Mouse (Mus musculus) liver, postnatal 0 days (tissue): Measurements from ENCODE around the gene Nrg4. TPM values are rescaled to one million over a fixed set of nuclear protein-coding genes. Genes with fewer than 3 reads are reported as not detected.
A peak's percentile ranks its signal among the peaks of the same experiment; 100 is the strongest.
"Not testable (repeated sequence)": the region's sequence is repeated elsewhere in the genome, so short reads cannot be mapped to it uniquely, and the experiment has no call there.

ENCODE experiments used
- ATAC-seq: fragments of 200-750 bp; cut with Nextera tagmentation; 2 replicates; pipeline ENCODE4 v1.8.0; 2017; ENCODE audit warnings: mild to moderate bottlenecking, moderate library complexity
- DNase-seq: peaks from one replicate; pipeline ENCODE4 v3.0.0-alpha.2; 2016
- H3K27ac ChIP-seq: fragments of 300-500 bp; sonication (generic); 2 replicates; pipeline ENCODE4 v1.5.1; 2014; ENCODE audit warnings: antibody characterized with exemption, moderate library complexity, mild to moderate bottlenecking, low read depth
- H3K27me3 ChIP-seq: fragments of 300-500 bp; sonication (generic); 2 replicates; pipeline ENCODE4 v1.6.1; 2014; ENCODE audit warnings: low read length, control low read depth, mixed read lengths; ENCODE audit not compliant: insufficient read depth
- H3K36me3 ChIP-seq: fragments of 300-500 bp; sonication (generic); replicated peaks from 2 replicates; pipeline ENCODE4 v1.6.1; 2014; ENCODE audit warnings: mild to moderate bottlenecking, control low read depth, low read length, moderate library complexity, mixed read lengths; ENCODE audit not compliant: insufficient read depth
- H3K4me1 ChIP-seq: fragments of 300-500 bp; sonication (generic); 2 replicates; pipeline ENCODE4 v1.6.1; 2014; ENCODE audit warnings: antibody characterized with exemption, mild to moderate bottlenecking, control low read depth; ENCODE audit not compliant: insufficient read depth
- H3K4me2 ChIP-seq: fragments of 300-500 bp; sonication (generic); 2 replicates; pipeline ENCODE4 v1.6.1; 2014; ENCODE audit warnings: low read depth, mild to moderate bottlenecking, low read length, moderate library complexity, mixed read lengths
- H3K4me3 ChIP-seq: fragments of 300-500 bp; sonication (generic); 2 replicates; pipeline ENCODE4 v1.5.1; 2014; ENCODE audit warnings: low read depth, low read length
- H3K9ac ChIP-seq: fragments of 300-500 bp; sonication (generic); replicated peaks from 2 replicates; pipeline ENCODE4 v1.6.1; 2014; ENCODE audit warnings: mild to moderate bottlenecking, moderate library complexity
- H3K9me3 ChIP-seq: fragments of 300-500 bp; sonication (generic); 2 replicates; pipeline ENCODE4 v1.6.1; 2016; ENCODE audit warnings: mild to moderate bottlenecking, control low read depth, low read length, mixed read lengths
- CTCF ChIP-seq: sonication (generic); IDR thresholded peaks from 2 replicates; pipeline ENCODE4 v1.5.1; 2016; ENCODE audit warnings: antibody characterized with exemption, low read depth
- EP300 ChIP-seq: IDR thresholded peaks from 2 replicates; pipeline ENCODE4 v1.6.1; 2016; ENCODE audit warnings: antibody characterized with exemption, low read depth, mild to moderate bottlenecking
- WGBS: fragments of 180-500 bp; shearing (Covaris S2); extraction: QIAGEN DNeasy Blood & Tissue Kit; methylation state at CpG from one replicate; pipeline ENCODE4 v1.1.7; 2014; ENCODE audit not compliant: insufficient replicate concordance; 5-methylcytosine and 5-hydroxymethylcytosine counted together
- polyA plus RNA-seq: library from polyadenylated mRNA; unstranded; fragments of >200 nt; fragmentation: Nextera tagmentation; extraction: Ambion mirVana; gene quantifications from 2 replicates; pipeline ENCODE4 v1.2.1, GENCODE M21; 2015

Nrg4 gene
- polyA plus RNA-seq, 1 experiment from 2014 or later, result 6.6 TPM

DNA sequence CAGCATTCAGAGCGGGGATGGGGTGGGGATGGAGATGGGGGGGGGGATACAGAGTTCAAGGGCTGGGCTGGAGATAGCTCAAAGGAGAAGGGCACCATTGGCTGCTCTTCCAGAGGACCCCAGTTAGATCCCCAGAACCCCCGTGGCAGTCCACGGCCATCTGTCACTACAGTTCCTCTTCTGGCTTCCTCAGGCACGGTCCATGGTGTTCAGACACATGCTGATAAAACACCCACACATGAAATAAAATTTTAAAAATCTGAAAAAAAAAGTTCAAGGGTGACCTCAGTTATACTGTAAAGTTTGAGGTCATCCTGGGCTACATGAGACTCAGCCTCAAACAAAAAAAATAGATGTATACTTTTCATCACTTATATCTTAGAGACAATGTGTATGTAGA, 78.2 kb downstream of the Nrg4 start:
- Histone ChIP-seq H3K4me3 (no peak overlapping the region), H3K27ac (no peak overlapping the region), H3K9ac (no peak overlapping the region), H3K4me2 (no peak overlapping the region), H3K9me3 (no peaks in the 10 kb centered on the region), H3K27me3 (no peaks in the 10 kb centered on the region), H3K4me1 (no peaks in the 10 kb centered on the region; the same call in 1 of the 2 replicates), H3K36me3 (no peaks in the 10 kb centered on the region)
- no peak for DNase-seq
- ATAC-seq, result no peak
- TF ChIP-seq CTCF, result no peak
- TF ChIP-seq EP300, result no peak
- 49% methylated on average over 4 of the region's 4 CpGs for WGBS

DNA sequence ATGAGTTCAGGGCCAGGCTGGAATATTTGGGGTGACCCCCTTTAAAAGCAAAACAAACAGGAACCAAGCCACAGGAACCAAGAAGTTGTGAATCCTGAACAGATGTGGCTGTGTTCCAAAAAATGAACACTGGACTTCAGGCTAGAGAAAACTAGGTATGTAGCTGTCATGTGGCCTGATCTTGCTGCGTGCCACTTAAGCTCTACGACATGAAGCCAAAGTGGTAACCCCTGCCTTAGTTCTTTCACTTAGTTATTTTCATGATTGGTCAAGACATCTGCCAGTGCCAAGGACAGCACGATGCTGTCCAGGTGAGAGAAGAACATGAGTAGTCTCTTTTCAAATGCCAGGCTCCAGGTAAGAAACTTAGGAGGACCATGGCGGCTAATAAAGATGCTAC, 79.7 kb downstream of the Nrg4 start:
- Histone ChIP-seq H3K27ac (no peak overlapping the region), H3K36me3 (no peaks in the 10 kb centered on the region), H3K4me3 (no peak overlapping the region), H3K27me3 (no peaks in the 10 kb centered on the region), H3K9me3 (no peaks in the 10 kb centered on the region), H3K9ac (no peak overlapping the region), H3K4me1 (no peaks in the 10 kb centered on the region; the same call in none of the 2 replicates), H3K4me2 (no peak overlapping the region)
- ATAC-seq, result no peak
- 82% methylated on average over 4 of the region's 4 CpGs for WGBS
- DNase-seq, result no peak
- TF ChIP-seq EP300 (no peak), CTCF (no peak)

DNA sequence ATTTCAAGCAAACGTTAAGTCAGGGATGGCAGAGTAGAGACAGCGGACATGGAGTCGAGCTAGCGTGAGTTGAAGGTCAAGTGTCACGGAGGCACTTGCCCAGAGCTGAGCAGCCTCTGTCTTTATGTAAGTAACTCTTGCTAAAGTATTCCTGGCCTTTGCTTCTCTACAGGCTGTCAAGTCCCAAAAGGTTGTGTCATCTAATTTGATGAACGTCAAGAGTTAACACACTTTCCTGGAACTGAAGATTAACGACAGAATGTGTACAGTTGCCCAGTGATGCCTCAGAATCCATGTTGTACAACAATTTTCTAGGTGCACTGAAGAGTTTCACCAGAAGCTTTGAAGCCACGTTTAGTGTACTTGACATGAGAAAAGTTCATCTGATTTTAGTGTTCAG, 80.2 kb downstream of the Nrg4 start:
- ATAC-seq, result no peak
- Histone ChIP-seq H3K4me2 (no peak overlapping the region), H3K4me3 (no peak overlapping the region), H3K9ac (no peak overlapping the region), H3K9me3 (no peaks in the 10 kb centered on the region), H3K4me1 (no peaks in the 10 kb centered on the region; the same call in none of the 2 replicates), H3K27me3 (no peaks in the 10 kb centered on the region), H3K36me3 (no peaks in the 10 kb centered on the region), H3K27ac (no peak overlapping the region)
- WGBS, result 70% methylated on average over 8 of the region's 8 CpGs
- no peak for DNase-seq
- TF ChIP-seq CTCF (no peak), EP300 (no peak)

DNA sequence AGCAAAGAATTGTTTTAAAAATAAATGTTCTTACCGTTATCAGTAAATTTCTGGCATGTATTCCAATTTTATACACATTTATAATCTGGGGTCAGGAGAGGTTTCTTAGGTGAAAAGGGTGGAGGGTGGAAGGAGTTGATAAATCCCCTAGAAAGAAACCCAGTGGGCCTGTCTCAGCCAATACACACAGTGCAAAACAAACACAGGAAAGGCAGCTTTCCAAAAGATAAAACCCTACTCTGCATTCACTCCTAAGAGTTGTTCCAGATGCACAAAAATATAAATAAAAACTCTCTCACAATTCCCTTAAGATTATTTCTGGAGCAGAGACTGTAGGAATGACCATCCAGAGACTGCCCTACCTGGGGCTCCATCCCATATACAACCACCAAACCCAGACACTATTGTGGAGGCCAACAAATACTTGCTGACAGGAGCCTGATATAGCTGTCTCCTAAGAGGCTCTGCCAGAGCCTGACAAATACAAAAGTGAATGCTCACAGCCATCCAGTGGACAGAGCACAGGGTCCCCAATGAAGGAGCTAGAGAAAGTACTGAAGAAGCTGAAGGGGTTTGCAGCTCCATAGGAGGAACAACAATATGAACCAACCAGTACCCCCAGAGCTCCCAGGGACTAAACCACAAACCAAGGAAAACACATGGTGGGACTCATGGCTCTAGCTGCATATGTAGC, 81.4 kb downstream of the Nrg4 start:
- DNase-seq, ATAC-seq, H3K27me3 ChIP-seq, H3K27ac ChIP-seq, H3K36me3 ChIP-seq, H3K4me1 ChIP-seq, H3K9ac ChIP-seq, H3K4me3 ChIP-seq, H3K9me3 ChIP-seq, H3K4me2 ChIP-seq: not testable (repeated sequence)
- 70% methylated on average over 1 of the region's 1 CpGs for WGBS

DNA sequence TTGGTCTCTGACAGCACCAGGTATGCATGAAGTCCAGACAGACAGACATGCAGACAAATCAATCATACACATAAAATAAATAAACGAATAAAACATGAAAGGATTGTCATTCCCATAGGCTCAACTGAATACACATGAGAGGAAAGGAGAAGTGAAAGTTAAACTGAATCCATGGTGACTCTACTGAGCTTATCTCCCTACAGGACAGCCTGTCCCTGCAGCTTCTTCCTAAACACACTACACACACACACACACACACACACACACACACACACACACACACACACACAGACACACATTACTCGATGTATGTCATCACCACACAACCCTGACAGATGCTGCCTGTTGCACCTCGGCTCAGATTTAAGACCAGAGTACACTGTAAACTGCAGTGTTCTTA, 82.6 kb downstream of the Nrg4 start:
- 49% methylated on average over 3 of the region's 3 CpGs for WGBS
- Histone ChIP-seq H3K9ac (no peak overlapping the region), H3K27me3 (no peaks in the 10 kb centered on the region), H3K4me3 (no peak overlapping the region), H3K36me3 (no peaks in the 10 kb centered on the region; the same call in 1 of the 2 replicates), H3K4me2 (no peak overlapping the region), H3K27ac (no peak overlapping the region), H3K4me1 (no peaks in the 10 kb centered on the region; the same call in none of the 2 replicates), H3K9me3 (no peaks in the 10 kb centered on the region)
- no peak for TF ChIP-seq CTCF
- TF ChIP-seq EP300, result no peak
- ATAC-seq, result peak; percentile 43; the same call in 1 of the 2 replicates
- no peak for DNase-seq

DNA sequence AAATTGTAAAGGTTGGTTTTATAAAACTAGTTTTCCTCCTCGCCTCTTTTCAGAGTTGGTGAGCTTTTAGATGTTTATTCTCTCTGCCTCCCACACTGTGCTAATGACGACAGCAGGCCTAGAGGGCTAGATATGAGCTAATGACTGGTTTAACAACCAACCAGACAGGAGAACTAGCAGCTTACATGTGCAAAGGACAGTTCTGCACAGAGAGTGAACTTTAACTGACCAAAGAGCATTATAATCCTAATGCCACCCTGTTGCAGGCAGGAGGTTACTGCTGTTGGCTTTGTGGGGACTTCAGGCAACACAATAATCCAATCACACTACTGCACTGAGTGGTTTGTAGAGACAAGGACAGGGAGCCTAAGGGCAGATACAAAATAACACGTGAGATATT, 83.4 kb downstream of the Nrg4 start:
- ATAC-seq (no peak), DNase-seq (no peak)
- no peak for TF ChIP-seq EP300
- no peak for TF ChIP-seq CTCF
- H3K9ac ChIP-seq, result no peak overlapping the region
- no peaks in the 10 kb centered on the region for H3K9me3 ChIP-seq
- no peak overlapping the region for H3K4me2 ChIP-seq
- no peak overlapping the region for H3K4me3 ChIP-seq
- no peaks in the 10 kb centered on the region; the same call in none of the 2 replicates for H3K4me1 ChIP-seq
- no peaks in the 10 kb centered on the region; the same call in 1 of the 2 replicates for H3K36me3 ChIP-seq
- 64% methylated on average over 3 of the region's 3 CpGs for WGBS
- H3K27me3 ChIP-seq, result no peaks in the 10 kb centered on the region
- H3K27ac ChIP-seq, result no peak overlapping the region
